Mouse (Mus musculus): ENCODE measurements at regions not wholly inside any gene's neighbourhood (a gene's known extent, or its start where the extent isn't known, plus 50 kb on each side); places are given as distances from the start of the nearest gene placed in this dataset.

DNA sequence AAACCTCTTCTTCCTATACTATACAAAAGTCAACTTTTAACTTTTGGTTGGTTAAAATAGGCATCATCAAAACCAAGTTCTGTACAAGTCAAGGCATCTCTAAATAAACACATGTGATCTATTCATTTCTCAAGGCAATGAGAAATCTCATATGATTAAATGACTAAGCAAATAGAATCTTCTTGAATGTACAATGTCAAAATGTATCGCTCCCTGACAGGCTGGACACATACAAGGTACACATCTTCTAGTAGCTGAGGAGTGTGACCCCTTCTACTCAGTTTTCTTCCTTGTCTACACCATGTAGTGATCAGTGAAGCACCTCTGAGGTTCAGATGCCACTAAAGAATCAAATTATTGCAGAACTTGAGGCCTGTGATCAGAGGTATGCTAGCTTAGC, 120.0 kb downstream of the Fam124b start:
- TF ChIP-seq CTCF (IDR thresholded peaks at IDR 0.05 in 2 of 3, conservative IDR thresholded peaks at IDR 0.05 in 1 of 3; ENCODE audit: control insufficient read depth in 1 of 3, insufficient read depth in 1 of 3, low read depth in 2 of 3, low read length in 3 of 3, poor library complexity in 1 of 3, severe bottlenecking in 1 of 3): no peak
- no peak for TF ChIP-seq USF1 (IDR thresholded peaks at IDR 0.05; ENCODE audit: low read depth, low read length)
- no peak for TF ChIP-seq E2F4 (IDR thresholded peaks at IDR 0.05; ENCODE audit: borderline replicate concordance, low read depth, low read length)
- TF ChIP-seq KAT2A (conservative IDR thresholded peaks at IDR 0.05; ENCODE audit: low read depth, low read length): no peak
- no peak for TF ChIP-seq HCFC1 (IDR thresholded peaks at IDR 0.05; ENCODE audit: low read depth, low read length)
- no peak for TF ChIP-seq POLR2A (IDR thresholded peaks at IDR 0.05; ENCODE audit: control insufficient read depth in 1 of 2, insufficient read depth in 1 of 2, low read depth in 1 of 2, low read length in 2 of 2, poor library complexity in 1 of 2)
- no peak for TF ChIP-seq CHD2 (IDR thresholded peaks at IDR 0.05; ENCODE audit: low read length)
- no peak for TF ChIP-seq NRF1 (IDR thresholded peaks at IDR 0.05; ENCODE audit: insufficient read depth, low read depth, low read length, poor library complexity, severe bottlenecking)
- TF ChIP-seq CHD1 (IDR thresholded peaks at IDR 0.05; ENCODE audit: low read depth, low read length): no peak
- no peak for TF ChIP-seq ZC3H11A (IDR thresholded peaks at IDR 0.05; ENCODE audit: low read depth, low read length)

Data from MEL (cell line).